Mouse (Mus musculus): ENCODE results near the gene Zfp82. TPM values are rescaled to one million over a fixed set of nuclear protein-coding genes. Genes with fewer than 3 reads are reported as not detected.

Zfp82 gene
- polyA plus RNA-seq (2012; rRNA removed): 0.25 and 0.52 TPM in 2 replicates

GRCm38 (mm10) chr7:30072146-30073028 lies at the start of gene Zfp82:
Zfp82 (minus strand) TSS chr7:30072900.

GRCm38 (mm10) chr7:30121308-30122187 lies 48.8 kb upstream of the Zfp82 start, which contains the start of gene Zfp382:
Zfp382 (plus strand) TSS chr7:30121942.

GRCm38 (mm10) chr7:30094646-30095429 lies 22.1 kb upstream of the Zfp82 start, which contains the start of gene Zfp260:
Zfp260 (plus strand) TSS chr7:30094777.

GRCm38 (mm10) chr7:30090092-30090969 lies 17.6 kb upstream of the Zfp82 start, which contains the start of the genes Gm26920 and Zfp566:
Gm26920 (minus strand) TSS chr7:30090410.
Zfp566 (minus strand) TSS chr7:30090527.

GRCm38 (mm10) chr7:30050882-30051548 lies 21.7 kb downstream of the Zfp82 start, which contains the start of gene Zfp14:
Zfp14 (minus strand) TSS chr7:30051380.

Other genes starting within 250 kb of the Zfp82 start
- 0.32 and 0.39 TPM in 2 replicates for gene Zfp940, start 219.2 kb downstream of the Zfp82 start, polyA plus RNA-seq (2012; rRNA removed)
- 0.85 TPM in 2 replicates for gene Zfp420, start 212.9 kb downstream of the Zfp82 start, polyA plus RNA-seq (2012; rRNA removed)
- gene Zfp27, start 166.3 kb downstream of the Zfp82 start, polyA plus RNA-seq (2012; rRNA removed): 2.6 and 2.9 TPM in 2 replicates
- 1.2 and 1.7 TPM in 2 replicates for gene Zfp383, start 164.7 kb downstream of the Zfp82 start, polyA plus RNA-seq (2012; rRNA removed)
- gene Zfp74, start 118.8 kb downstream of the Zfp82 start, polyA plus RNA-seq (2012; rRNA removed): 6.0 and 18.7 TPM in 2 replicates
- 6.6 TPM in 2 replicates for gene Zfp568, start 88.9 kb downstream of the Zfp82 start, polyA plus RNA-seq (2012; rRNA removed)
- 3.5 TPM in 2 replicates for gene Zfp14, start 21.5 kb downstream of the Zfp82 start, polyA plus RNA-seq (2012; rRNA removed)
- 0.17 TPM in 1 of 2 replicates, not detected in the other for gene Gm26920, start 17.5 kb upstream of the Zfp82 start, polyA plus RNA-seq (2012; rRNA removed)
- gene Zfp566, start 17.6 kb upstream of the Zfp82 start, polyA plus RNA-seq (2012; rRNA removed): 1.4 and 1.5 TPM in 2 replicates
- 16.3 and 17.8 TPM in 2 replicates for gene Zfp260, start 21.9 kb upstream of the Zfp82 start, polyA plus RNA-seq (2012; rRNA removed)
- 1.4 and 1.6 TPM in 2 replicates for gene Zfp382, start 49.0 kb upstream of the Zfp82 start, polyA plus RNA-seq (2012; rRNA removed)
- gene Zfp146, start 96.8 kb upstream of the Zfp82 start, polyA plus RNA-seq (2012; rRNA removed): 15.8 and 17.8 TPM in 2 replicates
- 5.5 and 7.1 TPM in 2 replicates for gene Cox7a1, start 111.2 kb upstream of the Zfp82 start, polyA plus RNA-seq (2012; rRNA removed)
- gene Capns1, start 125.9 kb upstream of the Zfp82 start, polyA plus RNA-seq (2012; rRNA removed): 713 and 1,238 TPM in 2 replicates
- 136 and 192 TPM in 2 replicates for gene Polr2i, start 159.0 kb upstream of the Zfp82 start, polyA plus RNA-seq (2012; rRNA removed)
- gene Tbcb, start 159.4 kb upstream of the Zfp82 start, polyA plus RNA-seq (2012; rRNA removed): 61.2 and 66.3 TPM in 2 replicates
- gene Ovol3, start 162.8 kb upstream of the Zfp82 start, polyA plus RNA-seq (2012; rRNA removed): not detected in 2 replicates
- 0.30 and 0.32 TPM in 2 replicates for gene Thap8, start 207.2 kb upstream of the Zfp82 start, polyA plus RNA-seq (2012; rRNA removed)
- 28.0 and 38.0 TPM in 2 replicates for gene Wdr62, start 207.5 kb upstream of the Zfp82 start, polyA plus RNA-seq (2012; rRNA removed)
- 34.0 and 48.6 TPM in 2 replicates for gene Clip3, start 218.8 kb upstream of the Zfp82 start, polyA plus RNA-seq (2012; rRNA removed)
- 232 and 247 TPM in 2 replicates for gene Alkbh6, start 235.8 kb upstream of the Zfp82 start, polyA plus RNA-seq (2012; rRNA removed)
- gene Syne4, start 241.9 kb upstream of the Zfp82 start, polyA plus RNA-seq (2012; rRNA removed): 46.3 and 55.1 TPM in 2 replicates
- 1.1 and 1.9 TPM in 2 replicates for gene E130208F15Rik, start 248.8 kb upstream of the Zfp82 start, polyA plus RNA-seq (2012; rRNA removed)